Mouse (Mus musculus): ENCODE results near the gene Adgrd1.
"Not testable (repeated sequence)": the region's sequence is repeated elsewhere in the genome, so short reads cannot be mapped to it uniquely, and the experiment has no call there.

Gene Adgrd1

GRCm38 (mm10) chr5:129104043-129104442 lies 7.5 kb downstream of the Adgrd1 start:
- DNase-seq, result no peak

- no peak for DNase-seq
These were observed 15.2 kb downstream of the Adgrd1 start for GRCm38 (mm10) chr5:129111729-129112128.

- DNase-seq, result no peak
These were observed 17.4 kb downstream of the Adgrd1 start for GRCm38 (mm10) chr5:129113741-129114476.

GRCm38 (mm10) chr5:129116299-129116698 lies 19.7 kb downstream of the Adgrd1 start:
- no peak for DNase-seq

- DNase-seq, result no peak
These were observed 21.1 kb downstream of the Adgrd1 start for GRCm38 (mm10) chr5:129117593-129118113.

- DNase-seq, result no peak
These were observed 22.0 kb downstream of the Adgrd1 start for GRCm38 (mm10) chr5:129118523-129118922.

GRCm38 (mm10) chr5:129119146-129119545 lies 22.6 kb downstream of the Adgrd1 start:
- no peak for DNase-seq

GRCm38 (mm10) chr5:129121654-129122285 lies 25.2 kb downstream of the Adgrd1 start:
- DNase-seq, result no peak

- DNase-seq, result no peak
These were observed 25.9 kb downstream of the Adgrd1 start for GRCm38 (mm10) chr5:129122491-129122890.

GRCm38 (mm10) chr5:129124070-129124828 lies 27.7 kb downstream of the Adgrd1 start:
- DNase-seq, result no peak

- not testable (repeated sequence) for DNase-seq
These were observed 31.8 kb downstream of the Adgrd1 start for GRCm38 (mm10) chr5:129128310-129128709.

- no peak for DNase-seq
These were observed 33.8 kb downstream of the Adgrd1 start for GRCm38 (mm10) chr5:129130301-129130700.

- DNase-seq, result no peak
These were observed 40.9 kb downstream of the Adgrd1 start for GRCm38 (mm10) chr5:129137405-129137804.

- DNase-seq, result no peak
These were observed 42.0 kb downstream of the Adgrd1 start for GRCm38 (mm10) chr5:129138576-129138975.

- DNase-seq, result no peak
These were observed 46.3 kb downstream of the Adgrd1 start for GRCm38 (mm10) chr5:129142801-129143200.

- DNase-seq, result no peak
These were observed 48.9 kb downstream of the Adgrd1 start for GRCm38 (mm10) chr5:129145307-129145935.

GRCm38 (mm10) chr5:129146892-129147509 lies 50.5 kb downstream of the Adgrd1 start:
- no peak for DNase-seq

GRCm38 (mm10) chr5:129148485-129148884 lies 51.9 kb downstream of the Adgrd1 start:
- no peak for DNase-seq

- no peak for DNase-seq
These were observed 58.7 kb downstream of the Adgrd1 start for GRCm38 (mm10) chr5:129155023-129155901.

GRCm38 (mm10) chr5:129155902-129156311 lies 59.4 kb downstream of the Adgrd1 start:
- no peak for DNase-seq

GRCm38 (mm10) chr5:129161372-129162051 lies 65.0 kb downstream of the Adgrd1 start:
- no peak for DNase-seq
